Mouse (Mus musculus) liver, embryonic 12.5 days (tissue): ENCODE data around the gene Zdhhc19. TPM values are rescaled to one million over a fixed set of nuclear protein-coding genes. Genes with fewer than 3 reads are reported as not detected.

ENCODE experiments used
- ATAC-seq: fragments of 200-750 bp; cut with Nextera tagmentation; 2 replicates; pipeline ENCODE4 v1.8.0; 2017; ENCODE audit warnings: moderate number of reproducible peaks, mild to moderate bottlenecking, moderate library complexity
- H3K27ac ChIP-seq: fragments of 300-500 bp; sonication (generic); 2 replicates; pipeline ENCODE4 v1.5.1; 2016; ENCODE audit warnings: mild to moderate bottlenecking
- H3K27me3 ChIP-seq: fragments of 300-500 bp; sonication (generic); replicated peaks from 2 replicates; pipeline ENCODE4 v1.6.1; 2016; ENCODE audit warnings: mild to moderate bottlenecking, moderate library complexity
- H3K36me3 ChIP-seq: fragments of 300-500 bp; sonication (generic); 2 replicates; pipeline ENCODE4 v1.6.1; 2016; ENCODE audit warnings: mild to moderate bottlenecking, moderate library complexity
- H3K4me1 ChIP-seq: fragments of 300-500 bp; sonication (generic); 2 replicates; pipeline ENCODE4 v1.6.1; 2016
- H3K4me2 ChIP-seq: fragments of 300-500 bp; sonication (generic); 2 replicates; pipeline ENCODE4 v1.6.1; 2016; ENCODE audit warnings: mild to moderate bottlenecking, moderate library complexity
- H3K4me3 ChIP-seq: fragments of 300-500 bp; sonication (generic); 2 replicates; pipeline ENCODE4 v1.5.1; 2016; ENCODE audit warnings: mild to moderate bottlenecking, moderate library complexity
- H3K9ac ChIP-seq: fragments of 300-500 bp; sonication (generic); 2 replicates; pipeline ENCODE4 v1.6.1; 2016; ENCODE audit warnings: mild to moderate bottlenecking, moderate library complexity
- H3K9me3 ChIP-seq: fragments of 300-500 bp; sonication (generic); replicated peaks from 2 replicates; pipeline ENCODE4 v1.6.1; 2016; ENCODE audit warnings: mild to moderate bottlenecking, moderate library complexity
- WGBS: fragments of 180-500 bp; shearing (Covaris S2); methylation state at CpG from one replicate; pipeline ENCODE4 v1.1.7; 2016; ENCODE audit not compliant: insufficient replicate concordance; 5-methylcytosine and 5-hydroxymethylcytosine counted together
- polyA plus RNA-seq: library from polyadenylated mRNA; unstranded; fragments of >200 nt; fragmentation: Nextera tagmentation; extraction: Ambion mirVana; gene quantifications from 2 replicates; pipeline ENCODE4 v1.2.1, GENCODE M21; 2016

Zdhhc19 gene
- not detected in 2 replicates for polyA plus RNA-seq

DNA sequence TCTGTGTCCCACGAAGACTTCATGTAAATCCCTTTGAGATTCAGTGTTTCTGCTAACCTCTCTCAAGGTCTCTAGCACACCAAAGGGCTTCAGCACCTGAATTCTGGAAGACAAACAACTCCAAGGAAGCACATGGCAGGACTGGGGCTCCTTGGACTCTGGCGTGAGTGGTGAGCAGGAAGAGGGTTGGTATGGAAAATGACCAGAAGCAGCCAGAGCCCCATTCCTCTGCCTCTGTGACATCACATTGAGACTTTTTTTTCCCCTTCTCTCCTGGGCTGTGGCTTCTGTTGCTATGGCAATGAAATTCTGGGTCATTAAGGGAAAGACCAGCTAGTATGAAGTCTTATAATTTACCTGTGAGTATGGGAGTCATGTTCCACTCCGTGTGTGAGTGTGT is at the start of gene Zdhhc19:
TSS of gene Zdhhc19 (plus strand) at position 301 of the 400 bp plus-strand sequence.
- 67% methylated on average over 3 of the region's 3 CpGs for WGBS
- peaks cover 29% of the 10 kb centered on the region for H3K27me3 ChIP-seq
- H3K36me3 ChIP-seq = no peaks in the 10 kb centered on the region
- peaks cover 4% of the 10 kb centered on the region for H3K4me1 ChIP-seq
- H3K4me2 ChIP-seq = no peak within 1 kb of the TSS
- no peak within 1 kb of the TSS for H3K9ac ChIP-seq
- no peaks in the 10 kb centered on the region for H3K9me3 ChIP-seq
- no peak within 1 kb of the TSS for H3K4me3 ChIP-seq
- no peak within 1 kb of the TSS for H3K27ac ChIP-seq
- no peak for ATAC-seq

DNA sequence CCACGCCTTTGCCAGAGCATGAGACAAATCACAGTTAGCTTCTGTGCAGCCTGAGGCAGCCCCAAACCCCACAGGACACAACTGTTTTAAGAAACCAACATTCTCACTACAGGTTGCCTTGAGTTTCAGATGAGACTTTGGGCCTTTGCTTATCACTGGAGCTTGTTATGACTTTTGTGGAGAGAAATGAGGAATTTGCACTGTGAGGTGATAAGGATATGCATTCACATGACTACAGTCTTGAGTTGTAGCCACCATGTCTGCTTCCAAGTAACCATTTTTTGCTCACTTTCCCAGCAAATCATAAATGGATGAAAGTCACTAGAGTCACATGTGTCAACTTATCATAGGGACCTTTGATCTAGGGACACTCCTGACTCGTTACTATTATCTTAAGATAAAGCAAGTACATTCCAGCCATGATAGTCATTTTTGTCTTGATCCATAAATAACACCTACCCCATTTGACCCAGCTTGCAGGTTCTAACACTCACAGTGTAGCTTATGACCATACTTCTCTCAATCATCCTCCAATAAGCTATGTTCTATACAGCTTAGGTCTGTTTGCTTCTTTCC is 49.4 kb upstream of the Zdhhc19 start:
- no peak for ATAC-seq
- Histone ChIP-seq H3K9me3 (no peaks in the 10 kb centered on the region), H3K9ac (no peak overlapping the region), H3K4me3 (no peak overlapping the region), H3K36me3 (peaks cover 27% of the 10 kb centered on the region), H3K27me3 (no peaks in the 10 kb centered on the region), H3K4me2 (no peak overlapping the region), H3K27ac (no peak overlapping the region), H3K4me1 (peaks cover 87% of the 10 kb centered on the region)
- WGBS = 56% methylated on average over 2 of the region's 2 CpGs

DNA sequence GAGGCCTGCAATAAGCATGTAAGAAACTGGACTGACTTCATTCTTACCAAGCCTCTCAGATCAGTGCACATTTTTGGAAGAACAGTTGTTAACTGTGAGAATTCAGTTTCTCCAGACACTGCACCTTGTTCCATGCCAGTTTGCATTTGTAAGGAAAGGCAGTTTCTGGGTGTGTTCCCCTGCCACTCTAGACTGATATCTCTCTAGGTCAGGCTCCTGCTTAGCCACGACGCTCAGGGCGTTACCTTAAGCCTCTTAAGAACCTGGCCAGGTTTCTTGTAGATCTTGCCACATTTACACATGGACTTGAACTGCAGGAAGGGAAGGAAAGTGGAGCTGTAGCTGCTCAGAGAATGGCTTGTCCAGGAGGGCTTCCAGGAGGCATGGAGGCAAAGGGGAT is 46.4 kb upstream of the Zdhhc19 start:
- H3K4me2 ChIP-seq = peak overlapping the region; percentile 78
- peak overlapping the region; percentile 70 for H3K9ac ChIP-seq
- 20% methylated on average over 3 of the region's 3 CpGs for WGBS
- ATAC-seq = peak; percentile 96
- H3K9me3 ChIP-seq = no peaks in the 10 kb centered on the region
- H3K36me3 ChIP-seq = peaks cover 47% of the 10 kb centered on the region
- H3K27ac ChIP-seq = peak overlapping the region; percentile 96
- peak overlapping the region; percentile 41 for H3K4me3 ChIP-seq
- peaks cover 78% of the 10 kb centered on the region for H3K4me1 ChIP-seq
- H3K27me3 ChIP-seq = no peaks in the 10 kb centered on the region

DNA sequence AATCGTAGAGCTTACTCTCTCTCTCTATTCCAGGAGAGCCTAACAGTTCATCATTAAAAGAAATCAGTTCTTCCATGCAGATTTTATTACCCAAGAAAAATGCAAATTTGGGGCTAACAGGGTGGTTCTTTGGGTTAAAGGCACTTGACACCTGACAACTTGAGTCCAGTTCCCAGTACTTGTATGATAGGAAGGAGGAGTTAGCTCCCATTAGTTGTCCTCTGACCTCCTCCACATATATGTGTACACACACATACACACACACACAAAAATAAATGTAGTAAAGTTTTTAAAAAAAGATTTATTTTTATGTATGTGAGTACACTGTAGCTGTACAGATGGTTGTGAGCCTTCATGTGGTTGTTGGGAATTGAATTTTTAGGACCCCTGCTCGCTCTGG is 45.9 kb upstream of the Zdhhc19 start:
- Histone ChIP-seq H3K27me3 (no peaks in the 10 kb centered on the region), H3K9me3 (no peaks in the 10 kb centered on the region), H3K4me3 (peak overlapping the region; percentile 41), H3K27ac (peak overlapping the region; percentile 96), H3K4me2 (peak overlapping the region; percentile 78), H3K9ac (peak overlapping the region; percentile 70), H3K36me3 (peaks cover 51% of the 10 kb centered on the region), H3K4me1 (peaks cover 78% of the 10 kb centered on the region)
- ATAC-seq = 0 out of 2 replicates have a peak, but pooled peaks have one; percentile 33
- 83% methylated on average over 2 of the region's 2 CpGs for WGBS

DNA sequence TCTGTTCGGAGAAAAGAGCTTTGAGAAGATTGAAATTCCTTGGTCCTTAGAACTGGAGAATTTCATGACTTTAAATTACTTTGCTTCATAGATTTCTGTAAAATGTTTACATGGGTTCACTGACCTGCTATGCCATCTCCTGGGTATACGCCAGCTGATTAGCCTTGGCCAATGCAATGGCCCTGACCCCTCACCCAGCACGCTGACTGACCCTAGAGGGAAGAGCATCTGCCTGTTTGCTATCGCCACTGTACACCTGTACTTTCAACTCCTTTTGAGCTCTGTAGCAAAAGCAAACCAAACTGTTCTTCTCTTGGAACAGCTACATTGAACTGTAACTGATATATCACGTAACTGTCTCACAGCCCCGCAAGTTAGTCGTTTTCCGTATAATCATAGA is 43.0 kb upstream of the Zdhhc19 start:
- 85% methylated on average over 8 of the region's 8 CpGs for WGBS
- Histone ChIP-seq H3K27ac (no peak overlapping the region), H3K4me2 (no peak overlapping the region), H3K4me3 (no peak overlapping the region), H3K9me3 (no peaks in the 10 kb centered on the region), H3K36me3 (peaks cover 60% of the 10 kb centered on the region), H3K9ac (no peak overlapping the region), H3K4me1 (peaks cover 71% of the 10 kb centered on the region), H3K27me3 (no peaks in the 10 kb centered on the region)
- no peak for ATAC-seq

DNA sequence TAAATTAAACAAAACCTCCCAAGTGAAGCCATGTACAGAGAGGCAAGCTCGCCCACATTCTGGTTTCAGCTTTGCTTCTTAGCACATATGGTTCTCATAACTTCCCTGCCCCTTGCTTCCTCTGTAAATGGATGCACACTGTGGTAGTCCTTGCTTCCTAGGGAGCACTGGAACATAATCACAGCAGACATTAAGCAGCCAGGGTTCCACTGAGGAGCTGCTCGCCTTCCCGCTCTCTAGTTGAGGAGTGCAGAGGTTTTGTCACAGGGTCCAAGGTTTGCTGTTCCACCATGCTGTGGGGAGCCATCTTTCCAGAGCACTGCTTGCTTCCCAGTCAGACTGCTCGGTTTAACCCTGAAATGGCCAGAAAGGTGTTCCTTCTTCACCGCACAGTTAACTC is 41.4 kb upstream of the Zdhhc19 start:
- Histone ChIP-seq H3K4me3 (no peak overlapping the region), H3K4me1 (peaks cover 57% of the 10 kb centered on the region), H3K9me3 (no peaks in the 10 kb centered on the region), H3K27me3 (no peaks in the 10 kb centered on the region), H3K4me2 (no peak overlapping the region), H3K9ac (no peak overlapping the region), H3K27ac (no peak overlapping the region), H3K36me3 (peaks cover 74% of the 10 kb centered on the region)
- 92% methylated on average over 5 of the region's 5 CpGs for WGBS
- ATAC-seq = no peak

DNA sequence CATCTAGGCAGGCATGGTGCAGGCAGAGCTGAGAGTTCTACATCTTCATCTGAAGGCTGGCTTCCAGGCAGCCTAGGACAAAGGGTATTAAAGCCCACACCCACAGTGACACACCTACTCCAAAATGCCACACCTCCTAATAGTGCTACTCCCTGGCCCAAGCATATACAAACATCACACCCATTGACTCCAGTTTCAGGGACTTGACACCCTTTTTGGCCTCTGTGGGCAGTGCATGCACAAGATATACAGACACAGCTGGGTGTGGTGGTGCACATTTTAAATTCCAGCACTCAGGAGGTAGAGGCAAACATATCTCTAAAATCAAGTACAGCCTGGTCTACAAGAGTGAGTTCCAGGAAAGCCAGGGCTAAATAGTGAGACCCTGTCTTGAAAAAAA is 40.0 kb upstream of the Zdhhc19 start:
- Histone ChIP-seq H3K27me3 (no peaks in the 10 kb centered on the region), H3K27ac (peak overlapping the region; percentile 28; the same call in 1 of the 2 replicates), H3K9me3 (no peaks in the 10 kb centered on the region), H3K4me3 (no peak overlapping the region), H3K9ac (no peak overlapping the region), H3K36me3 (peaks cover 76% of the 10 kb centered on the region), H3K4me2 (no peak overlapping the region), H3K4me1 (peaks cover 43% of the 10 kb centered on the region)
- ATAC-seq = peak; percentile 81

DNA sequence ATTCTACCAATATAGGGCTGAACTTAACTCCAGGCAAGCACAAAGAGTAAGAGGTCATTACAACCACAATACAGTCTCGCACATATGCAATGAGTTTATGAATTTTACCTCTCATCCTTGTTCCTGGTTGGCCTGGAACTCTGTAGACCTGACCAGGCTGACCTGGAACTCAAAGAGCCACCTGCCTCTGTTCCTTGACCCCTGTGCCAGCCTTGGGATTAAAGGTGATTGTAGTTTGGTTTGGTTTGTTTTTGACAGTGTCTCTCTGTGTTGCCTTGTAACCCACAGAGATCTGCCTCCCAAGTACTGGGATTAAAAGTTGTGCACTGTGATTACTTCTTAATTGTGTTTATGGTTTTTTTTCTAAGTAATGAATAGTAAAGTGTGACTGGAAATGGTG is 39.3 kb upstream of the Zdhhc19 start:
- peak overlapping the region; percentile 57; the same call in 1 of the 2 replicates for H3K27ac ChIP-seq
- H3K36me3 ChIP-seq = peaks cover 73% of the 10 kb centered on the region
- 76% methylated on average over 1 of the region's 1 CpGs for WGBS
- H3K4me1 ChIP-seq = peaks cover 36% of the 10 kb centered on the region
- no peaks in the 10 kb centered on the region for H3K27me3 ChIP-seq
- no peak overlapping the region for H3K4me3 ChIP-seq
- ATAC-seq = no peak
- no peaks in the 10 kb centered on the region for H3K9me3 ChIP-seq
- no peak overlapping the region for H3K9ac ChIP-seq
- H3K4me2 ChIP-seq = no peak overlapping the region

DNA sequence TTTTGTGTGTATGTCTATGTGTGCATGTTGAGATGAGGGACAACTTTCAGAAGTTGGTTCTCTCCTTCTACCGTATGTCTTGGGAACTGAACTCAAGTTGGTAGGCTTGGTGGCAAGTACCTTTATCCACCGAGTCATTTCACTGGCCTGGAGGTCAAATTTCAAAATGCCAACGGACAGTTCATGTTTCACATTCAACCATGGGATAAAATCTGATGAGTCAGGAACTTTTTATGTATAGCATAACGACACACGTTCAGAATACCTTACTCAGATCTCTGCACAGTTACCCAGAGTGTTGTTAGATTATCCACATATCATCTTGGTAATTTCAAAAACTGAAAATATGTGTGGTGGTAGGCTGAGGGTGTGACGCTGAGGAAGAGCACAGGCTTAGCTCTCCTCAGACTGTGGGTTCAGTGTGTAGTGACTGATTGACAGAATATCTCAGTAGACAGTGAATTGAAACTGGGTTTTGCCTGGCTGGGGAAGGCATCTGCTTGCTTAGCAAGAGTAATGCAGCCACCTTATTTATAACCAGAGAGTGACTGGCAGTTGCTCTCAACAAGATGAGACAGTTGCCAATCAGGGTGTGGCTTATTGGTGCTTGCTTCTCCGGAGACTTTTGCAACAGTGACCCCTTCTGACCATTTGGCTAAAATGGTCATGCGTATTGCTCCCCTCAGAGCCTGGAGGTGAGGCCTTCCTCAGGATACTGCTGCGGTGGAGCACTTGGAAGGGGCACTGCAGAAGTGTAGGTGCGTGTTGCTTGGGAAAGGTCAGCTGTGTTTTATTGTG is 38.3 kb upstream of the Zdhhc19 start:
- no peak overlapping the region for H3K4me2 ChIP-seq
- H3K4me1 ChIP-seq = peaks cover 34% of the 10 kb centered on the region
- no peaks in the 10 kb centered on the region for H3K9me3 ChIP-seq
- 60% methylated on average over 10 of the region's 10 CpGs for WGBS
- peak overlapping the region; percentile 66 for H3K27ac ChIP-seq
- no peak overlapping the region for H3K4me3 ChIP-seq
- H3K27me3 ChIP-seq = no peaks in the 10 kb centered on the region
- H3K9ac ChIP-seq = no peak overlapping the region
- peaks cover 73% of the 10 kb centered on the region for H3K36me3 ChIP-seq
- ATAC-seq = peak; percentile 74; the same call in 1 of the 2 replicates

DNA sequence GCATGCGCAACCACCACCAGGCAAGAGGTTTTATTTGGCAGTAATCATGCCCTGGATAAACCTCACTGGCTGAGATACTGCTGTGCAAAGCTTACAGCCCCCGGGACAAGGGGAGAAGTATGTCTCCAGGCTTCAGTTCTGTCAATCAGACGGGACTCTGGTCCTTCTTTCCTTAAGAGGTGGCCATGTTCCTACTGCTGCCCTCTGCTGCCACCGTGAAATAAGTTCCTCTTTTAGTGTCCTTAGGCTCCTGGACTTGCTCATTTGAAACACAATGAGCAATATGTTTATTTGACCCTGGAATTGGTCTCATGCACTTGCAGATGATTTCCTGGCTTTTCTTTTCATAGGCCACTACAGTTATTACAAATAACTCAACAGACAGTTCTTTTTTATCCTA is 35.5 kb upstream of the Zdhhc19 start:
- peaks cover 68% of the 10 kb centered on the region for H3K36me3 ChIP-seq
- H3K4me2 ChIP-seq = no peak overlapping the region
- no peak overlapping the region for H3K27ac ChIP-seq
- H3K4me3 ChIP-seq = no peak overlapping the region
- H3K4me1 ChIP-seq = peaks cover 29% of the 10 kb centered on the region
- H3K27me3 ChIP-seq = no peaks in the 10 kb centered on the region
- no peaks in the 10 kb centered on the region for H3K9me3 ChIP-seq
- ATAC-seq = no peak
- no peak overlapping the region for H3K9ac ChIP-seq
- 51% methylated on average over 4 of the region's 4 CpGs for WGBS

DNA sequence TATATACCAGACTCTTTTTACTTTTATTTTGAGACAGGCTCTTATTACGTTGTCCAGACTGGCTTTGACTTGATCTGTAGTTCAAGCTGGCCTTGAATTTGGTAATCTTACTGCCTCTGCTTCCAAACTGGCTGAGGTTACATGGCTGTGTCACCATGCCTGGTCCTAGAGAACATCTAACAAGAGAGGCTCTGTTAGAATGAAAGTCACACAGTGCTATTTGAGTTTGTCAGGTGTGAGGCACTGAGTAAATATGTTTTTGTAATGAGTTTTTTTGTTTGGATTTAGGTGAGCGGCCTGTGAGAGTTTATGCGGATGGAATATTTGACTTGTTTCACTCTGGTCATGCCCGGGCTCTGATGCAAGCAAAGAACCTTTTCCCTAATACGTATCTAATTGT is 34.4 kb upstream of the Zdhhc19 start:
- H3K4me3 ChIP-seq = no peak overlapping the region
- no peak overlapping the region for H3K4me2 ChIP-seq
- 93% methylated on average over 5 of the region's 5 CpGs for WGBS
- H3K9ac ChIP-seq = no peak overlapping the region
- no peak overlapping the region for H3K27ac ChIP-seq
- no peaks in the 10 kb centered on the region for H3K9me3 ChIP-seq
- ATAC-seq = no peak
- peaks cover 68% of the 10 kb centered on the region for H3K36me3 ChIP-seq
- H3K27me3 ChIP-seq = no peaks in the 10 kb centered on the region
- peaks cover 19% of the 10 kb centered on the region for H3K4me1 ChIP-seq

DNA sequence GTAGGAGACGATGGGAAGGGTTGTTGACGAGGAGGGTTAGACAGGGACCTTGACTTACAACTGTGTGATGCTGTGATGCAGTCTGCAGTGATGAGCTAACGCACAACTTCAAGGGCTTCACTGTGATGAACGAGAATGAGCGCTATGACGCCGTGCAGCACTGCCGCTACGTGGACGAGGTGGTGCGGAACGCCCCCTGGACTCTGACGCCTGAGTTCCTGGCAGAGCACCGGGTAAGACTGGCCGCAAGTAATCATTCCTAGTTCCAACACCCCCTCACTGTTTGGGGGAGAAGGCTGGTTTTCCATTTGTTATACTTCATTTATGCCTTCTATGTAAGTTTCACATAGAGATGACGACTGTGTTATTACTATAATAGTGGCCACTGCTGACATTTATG is 33.1 kb upstream of the Zdhhc19 start:
- ATAC-seq = no peak
- no peaks in the 10 kb centered on the region for H3K27me3 ChIP-seq
- no peak overlapping the region for H3K4me3 ChIP-seq
- H3K36me3 ChIP-seq = peaks cover 75% of the 10 kb centered on the region
- H3K4me1 ChIP-seq = peaks cover 12% of the 10 kb centered on the region
- 91% methylated on average over 16 of the region's 16 CpGs for WGBS
- H3K4me2 ChIP-seq = no peak overlapping the region
- H3K27ac ChIP-seq = no peak overlapping the region
- H3K9ac ChIP-seq = no peak overlapping the region
- H3K9me3 ChIP-seq = no peaks in the 10 kb centered on the region
